Mouse (Mus musculus) embryonic stem cell, embryonic (primary cell): ENCODE data around the gene Scn1b.

Experiments used
- CTCF ChIA-PET, 4 experiments: fragments of 300-600 bp in 2 of 4; fragments of 350-600 bp in 2 of 4; sonication (Branson Sonifier 250); formaldehyde crosslinking; loops; one replicate each; lab custom pipeline; 2022; ENCODE audit warnings: inconsistent platforms in 2 of 4; lab: Charles Lee
- POLR2A ChIA-PET, 4 experiments: fragments of 300-600 bp in 2 of 4; fragments of 350-600 bp in 2 of 4; sonication (Branson Sonifier 250); formaldehyde crosslinking; loops; one replicate each; lab custom pipeline; 2022; ENCODE audit warnings: antibody characterized with exemption in 4 of 4, inconsistent platforms in 1 of 4; lab: Charles Lee

Gene Scn1b

DNA sequence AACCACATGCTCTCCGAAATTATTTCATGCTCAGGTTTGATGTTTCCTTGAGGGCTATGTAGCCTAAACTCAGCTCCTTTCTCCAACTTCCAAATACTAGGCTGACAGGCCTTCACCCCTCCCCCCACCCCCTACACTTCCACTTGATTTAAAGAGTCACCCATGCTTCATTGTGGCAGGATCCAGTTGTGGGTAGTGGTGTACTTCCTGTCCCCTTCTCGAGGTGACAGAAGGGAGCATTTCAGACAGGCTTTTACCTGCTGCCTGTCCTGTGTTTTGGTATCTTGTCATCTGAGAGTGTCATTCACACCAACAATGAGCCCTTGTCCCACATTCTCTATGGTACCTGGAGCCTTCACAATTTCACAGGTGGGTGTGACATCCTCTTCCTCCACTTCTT, 39.5 kb downstream of the Scn1b start:
- POLR2A ChIA-PET = interaction anchor here in 1 of 4 experiments (1.2 kb wide), 1 partner anchor 15 kb away, joined by 6 read pairs; no protein-coding TSS in a partner anchor
- CTCF ChIA-PET = interaction anchor here in 3 of 4 experiments (0.6 to 3.2 kb wide), 8 partner anchors 9 to 370 kb away, joined by 3 to 23 read pairs (median 6); no protein-coding TSS in a partner anchor

GRCm38 (mm10) chr7:31086175-31086755, 40.5 kb downstream of the Scn1b start:
- POLR2A ChIA-PET = interaction anchor here in 2 of 4 experiments (0.6 to 1.2 kb wide), 2 partner anchors 16 to 1305 kb away, joined by 4 to 6 read pairs; no protein-coding TSS in a partner anchor
- CTCF ChIA-PET = interaction anchor here in 1 of 4 experiments (2.7 to 3.2 kb wide), 2 partner anchors 8 to 12 kb away, joined by 14 to 23 read pairs; no protein-coding TSS in a partner anchor

- CTCF ChIA-PET = interaction anchor here in 3 of 4 experiments (0.6 to 3.7 kb wide), 7 partner anchors 10 to 280 kb away, joined by 3 to 30 read pairs (median 3); no protein-coding TSS in a partner anchor
Measured at GRCm38 (mm10) chr7:31085171-31085570, 41.6 kb downstream of the Scn1b start.

DNA sequence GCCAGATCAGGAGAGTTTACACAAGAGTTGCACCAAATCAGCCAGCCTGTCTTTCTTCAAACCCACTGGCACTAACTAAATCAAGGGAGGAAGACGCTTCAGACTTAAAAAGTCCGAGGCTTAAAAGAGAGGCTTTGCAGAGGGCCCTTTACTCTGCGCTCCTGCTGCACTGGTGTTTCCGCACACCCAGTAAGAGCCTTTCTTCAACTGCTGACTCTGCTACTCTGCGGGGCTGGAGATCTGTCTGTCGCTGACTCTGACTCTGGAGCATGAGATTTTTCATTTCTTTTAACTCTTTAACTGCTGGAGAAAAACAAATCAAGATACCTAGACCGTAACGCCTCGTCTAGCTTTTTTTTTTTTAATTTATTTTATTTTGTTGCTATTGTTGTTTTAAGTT, 42.7 kb downstream of the Scn1b start:
- POLR2A ChIA-PET = interaction anchor here in 2 of 4 experiments (0.8 to 1.7 kb wide), 5 partner anchors 11 to 129 kb away, joined by 3 to 6 read pairs (median 5); no protein-coding TSS in a partner anchor

More at GRCm38 (mm10) chr7:31085171-31085570, 41.6 kb downstream of the Scn1b start:
- POLR2A ChIA-PET = interaction anchor here in 2 of 4 experiments (1.0 to 1.7 kb wide), 5 partner anchors 10 to 130 kb away, joined by 3 to 6 read pairs (median 5); no protein-coding TSS in a partner anchor

DNA sequence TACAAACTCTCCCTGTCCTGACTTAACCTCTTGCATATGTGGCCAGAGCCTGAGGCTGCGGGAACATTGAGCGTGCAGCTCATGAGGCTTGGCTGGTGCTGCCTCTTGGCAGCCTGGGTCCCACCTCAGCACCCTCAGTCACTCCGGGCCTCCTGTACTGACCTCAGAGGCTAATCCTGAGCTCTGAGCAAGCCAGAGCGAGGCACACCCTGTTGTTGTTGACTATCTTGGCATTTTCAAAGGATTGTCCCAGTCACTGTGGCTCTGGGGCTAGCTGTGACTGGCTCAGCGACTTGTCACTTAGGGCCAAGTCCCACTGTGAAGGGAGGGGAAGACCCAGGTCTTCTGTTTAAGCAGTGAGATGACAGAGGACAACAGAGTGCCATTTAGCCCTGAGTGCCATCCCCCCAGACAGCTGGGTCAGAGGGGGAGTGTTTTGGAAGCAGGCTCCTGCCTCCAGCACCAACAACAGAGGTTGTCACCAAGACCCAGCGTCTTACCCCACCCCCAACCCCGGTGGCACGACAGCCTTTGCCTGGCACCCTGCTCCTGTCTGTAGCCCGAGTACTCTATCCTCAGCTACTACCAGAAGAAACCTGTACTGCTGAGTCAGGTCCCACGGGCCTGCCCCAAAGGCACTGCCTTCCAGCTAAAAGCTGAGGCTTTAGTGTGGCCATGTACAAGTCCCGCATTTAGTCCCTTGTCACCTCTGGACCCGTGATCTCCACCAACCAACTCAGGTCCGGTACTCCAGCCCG, 43.8 kb downstream of the Scn1b start:
- ChIA-PET POLR2A (interaction anchor here in 2 of 4 experiments (0.6 to 1.6 kb wide), 7 partner anchors 9 to 449 kb away, joined by 3 to 6 read pairs (median 3); no protein-coding TSS in a partner anchor), CTCF (interaction anchor here in 3 of 4 experiments (0.6 to 3.7 kb wide), 11 partner anchors 12 to 228 kb away, joined by 3 to 30 read pairs (median 3); partner anchors contain the start of gene Lgi4 (in 1 of the 3))

More for the DNA sequence above, 42.7 kb downstream of the Scn1b start:
- CTCF ChIA-PET = interaction anchor here in 2 of 4 experiments (0.6 to 3.7 kb wide), 4 partner anchors 11 to 211 kb away, joined by 3 to 30 read pairs (median 4); no protein-coding TSS in a partner anchor

DNA sequence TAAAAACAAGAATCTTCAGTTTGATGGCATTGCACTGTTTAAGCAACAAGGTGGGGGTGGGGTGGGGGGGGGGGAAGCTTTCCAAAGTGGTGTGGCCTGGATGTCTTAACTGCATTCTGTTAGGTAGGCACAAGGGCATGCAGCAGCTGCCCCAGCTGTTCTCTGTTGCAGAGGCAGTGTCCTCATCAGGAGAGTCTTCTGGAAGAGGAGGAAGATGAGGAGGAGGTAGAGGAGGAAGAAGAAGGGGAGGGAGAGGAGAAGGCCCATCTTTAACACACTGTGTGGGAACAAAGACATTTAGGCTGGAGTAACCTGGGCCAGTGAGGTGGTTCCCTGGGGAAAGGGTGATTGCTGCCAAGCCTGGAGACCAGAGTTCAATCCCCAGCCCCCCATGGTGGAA, 44.7 kb downstream of the Scn1b start:
- CTCF ChIA-PET = interaction anchor here in 1 of 4 experiments (0.8 to 3.7 kb wide), 2 partner anchors 16 to 29 kb away, joined by 4 to 30 read pairs; no protein-coding TSS in a partner anchor
- POLR2A ChIA-PET = interaction anchor here in 2 of 4 experiments (0.5 to 1.6 kb wide), 3 partner anchors 15 to 16 kb away, joined by 3 to 6 read pairs (median 3); no protein-coding TSS in a partner anchor

DNA sequence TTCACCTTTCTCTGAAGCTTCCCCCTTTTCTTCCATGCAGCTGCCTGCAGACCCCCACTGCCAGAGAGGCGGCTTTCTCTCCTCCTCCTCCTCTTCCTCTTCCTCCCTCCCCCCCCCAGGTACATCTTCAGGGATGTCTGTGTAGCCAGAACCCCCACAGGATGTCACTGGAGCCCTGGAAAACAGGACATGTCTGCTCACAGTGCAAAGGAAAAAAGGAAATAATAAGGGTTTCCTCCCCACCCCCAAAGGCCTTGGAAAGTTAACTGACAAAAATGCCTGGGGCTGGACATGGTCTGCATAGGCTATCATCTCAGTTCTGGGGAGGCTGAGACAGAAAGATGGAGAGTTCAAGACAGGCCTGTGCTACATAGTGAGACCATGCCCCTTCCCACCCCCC, 45.7 kb downstream of the Scn1b start:
- POLR2A ChIA-PET = interaction anchor here in 3 of 4 experiments (0.6 to 1.7 kb wide), 3 partner anchors 14 to 428 kb away, joined by 3 read pairs; no protein-coding TSS in a partner anchor
- CTCF ChIA-PET = interaction anchor here in 2 of 4 experiments (0.7 to 1.0 kb wide), 2 partner anchors 16 to 17 kb away, joined by 3 read pairs; no protein-coding TSS in a partner anchor

- CTCF ChIA-PET = interaction anchor here in 3 of 4 experiments (0.7 to 1.0 kb wide), 3 partner anchors 14 to 18 kb away, joined by 3 read pairs; no protein-coding TSS in a partner anchor
- POLR2A ChIA-PET = interaction anchor here in 3 of 4 experiments (0.6 to 1.7 kb wide), 3 partner anchors 14 to 427 kb away, joined by 3 read pairs; no protein-coding TSS in a partner anchor
Measured at GRCm38 (mm10) chr7:31080611-31081010, 46.2 kb downstream of the Scn1b start.

DNA sequence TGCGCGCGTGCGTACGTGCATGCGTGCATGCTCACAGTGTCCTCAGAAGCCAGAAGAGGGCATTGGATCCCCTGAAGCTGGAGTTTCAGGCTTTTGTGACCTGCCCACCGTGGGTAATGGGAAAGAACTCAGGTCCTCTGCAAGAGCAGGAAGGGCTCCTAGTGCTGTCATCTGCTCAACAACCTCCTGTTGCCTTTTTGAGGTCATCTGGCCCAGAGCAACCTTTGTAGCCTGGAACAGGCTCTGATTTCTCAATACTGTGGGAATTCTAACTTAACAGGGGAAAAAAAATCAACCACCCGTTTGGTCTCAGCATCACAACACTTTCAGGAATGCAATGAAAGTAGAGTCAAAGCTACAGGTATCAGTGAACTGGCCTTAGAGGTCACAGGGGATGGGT, 47.1 kb downstream of the Scn1b start:
- POLR2A ChIA-PET = interaction anchor here in 2 of 4 experiments (0.6 to 1.7 kb wide), 2 partner anchors 13 to 422 kb away, joined by 3 read pairs; no protein-coding TSS in a partner anchor
- CTCF ChIA-PET = interaction anchor here in 1 of 4 experiments (1.0 kb wide), 1 partner anchor 13 kb away, joined by 3 read pairs; no protein-coding TSS in a partner anchor

- POLR2A ChIA-PET = interaction anchor here in 3 of 4 experiments (0.6 to 1.2 kb wide), 8 partner anchors 10 to 360 kb away, joined by 3 to 4 read pairs (median 3); partner anchors contain the start of gene Lgi4 (in 1 of the 3)
Measured at GRCm38 (mm10) chr7:31077885-31078445, 48.8 kb downstream of the Scn1b start.

DNA sequence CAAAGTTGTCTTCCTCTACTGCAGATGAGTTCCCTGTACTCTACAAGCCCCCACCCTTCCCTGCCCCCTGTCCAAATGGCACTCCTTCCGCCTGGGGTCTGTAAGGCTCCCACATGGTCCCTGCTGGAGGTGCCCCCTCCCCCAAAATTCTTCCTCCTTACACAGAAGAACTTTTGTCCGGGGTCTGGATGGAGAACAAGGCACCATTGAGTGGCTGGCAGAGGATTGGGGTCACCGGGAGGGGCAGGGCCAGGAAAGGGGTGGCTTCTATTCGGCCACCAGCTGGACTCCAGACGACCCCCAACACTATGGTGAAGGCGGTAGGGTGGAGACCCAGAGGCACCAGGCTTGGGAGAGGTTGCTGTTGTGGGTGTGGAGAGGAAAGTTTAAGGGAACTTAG, 49.3 kb downstream of the Scn1b start:
- ChIA-PET CTCF (interaction anchor here (0.6 to 2.4 kb wide), 72 partner anchors 8 to 412 kb away, joined by 3 to 38 read pairs (median 4); partner anchors contain the start of genes Lgi4 (in 4 of the 4), Fxyd1 (in 3 of the 4), Fam187b (in 2 of the 4) and Fxyd7 (in 2 of the 4)), POLR2A (interaction anchor here in 3 of 4 experiments (0.6 to 1.2 kb wide), 6 partner anchors 10 to 164 kb away, joined by 3 to 4 read pairs (median 3); partner anchors contain the start of gene Lgi4 (in 1 of the 3))

More at GRCm38 (mm10) chr7:31077885-31078445, 48.8 kb downstream of the Scn1b start:
- CTCF ChIA-PET = interaction anchor here (0.5 to 2.4 kb wide), 94 partner anchors 8 to 777 kb away, joined by 3 to 38 read pairs (median 4); partner anchors contain the start of genes Lgi4 (in 4 of the 4), Fxyd1 (in 3 of the 4), Fam187b (in 2 of the 4) and Fxyd7 (in 2 of the 4)

GRCm38 (mm10) chr7:31076492-31076891, 50.3 kb downstream of the Scn1b start, which contains the start of gene Fxyd3:
Fxyd3 (minus strand) TSS chr7:31076704.
- CTCF ChIA-PET = interaction anchor here in 2 of 4 experiments (1.7 to 2.4 kb wide), 2 partner anchors 18 to 21 kb away, joined by 3 to 38 read pairs; partner anchors contain the start of genes Fxyd1 (in 1 of the 2) and Lgi4 (in 1 of the 2)
- POLR2A ChIA-PET = no interaction called here

DNA sequence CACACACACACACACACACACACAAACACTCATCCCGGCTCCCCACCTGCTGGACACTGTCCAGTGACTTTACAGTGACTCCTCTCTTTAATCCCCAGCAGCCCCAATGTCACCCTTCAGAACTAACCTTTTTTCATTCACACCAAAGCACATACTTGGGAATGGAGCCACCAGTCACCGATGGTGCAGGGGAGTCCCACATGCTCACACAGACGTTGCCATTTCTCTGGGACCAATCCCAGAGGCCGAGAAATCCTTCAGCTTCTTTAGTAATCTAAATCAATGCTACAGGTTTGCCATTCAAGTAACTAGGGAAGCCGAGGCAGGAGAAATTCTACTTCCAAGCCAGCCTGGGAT, 52.1 kb downstream of the Scn1b start:
- POLR2A ChIA-PET = no interaction called here
- CTCF ChIA-PET = interaction anchor here in 1 of 4 experiments (1.4 kb wide), 1 partner anchor 23 kb away, joined by 7 read pairs; no protein-coding TSS in a partner anchor

DNA sequence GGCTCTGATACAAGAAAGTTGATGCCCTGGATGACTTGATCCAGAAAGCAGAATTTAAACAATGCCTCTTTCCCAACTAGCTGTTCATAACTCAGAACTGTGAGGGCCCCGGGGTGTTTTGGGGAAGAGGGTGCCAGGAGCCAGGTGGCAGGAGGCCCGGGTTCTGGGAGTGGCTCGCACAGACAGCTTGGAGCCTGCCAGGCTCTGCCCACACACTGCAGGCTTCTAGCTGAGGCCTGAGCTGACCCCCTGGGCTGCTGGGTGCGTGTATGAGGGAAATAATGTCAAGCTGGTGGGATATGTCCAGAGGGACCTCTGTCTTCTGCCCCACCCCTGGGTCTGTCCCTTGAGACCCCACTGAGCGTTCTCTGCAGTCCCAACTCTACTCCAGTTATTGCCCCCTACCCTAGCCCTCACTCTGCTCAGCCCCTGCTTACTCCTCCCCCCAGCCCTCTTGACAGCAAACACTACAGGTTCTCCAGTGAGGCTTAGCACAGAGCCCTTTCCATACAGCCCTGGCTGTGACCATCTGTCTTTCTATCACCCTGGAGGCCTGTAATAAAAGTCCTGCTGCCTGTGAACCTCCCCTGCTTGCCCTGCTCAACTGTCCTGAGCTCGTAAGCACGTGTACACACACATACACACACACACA, 52.6 kb downstream of the Scn1b start:
- CTCF ChIA-PET = interaction anchor here in 1 of 4 experiments (1.4 kb wide), 1 partner anchor 24 kb away, joined by 7 read pairs; no protein-coding TSS in a partner anchor
- POLR2A ChIA-PET = no interaction called here

GRCm38 (mm10) chr7:31073546-31073945, 53.3 kb downstream of the Scn1b start:
- POLR2A ChIA-PET = no interaction called here
- CTCF ChIA-PET = no interaction called here

GRCm38 (mm10) chr7:31072326-31072725, 54.5 kb downstream of the Scn1b start:
- ChIA-PET CTCF (interaction anchor here in 1 of 4 experiments (3.0 kb wide), 1 partner anchor 13 kb away, joined by 8 read pairs; the partner anchor contains the start of gene Lgi4), POLR2A (no interaction called here)
